Mouse (Mus musculus) bone marrow, adult 2 months (tissue): ENCODE data around the gene Mapk13. TPM values are rescaled to one million over a fixed set of nuclear protein-coding genes. Genes with fewer than 3 reads are reported as not detected.
A peak's percentile ranks its signal among the peaks of the same experiment; 100 is the strongest.
"Not testable (repeated sequence)": the region's sequence is repeated elsewhere in the genome, so short reads cannot be mapped to it uniquely, and the experiment has no call there.

Experiments
- H3K27ac ChIP-seq: fragments of 200-500 bp; 2 replicates; pipeline ENCODE4 v1.5.1; 2012; ENCODE audit warnings: low read depth, mild to moderate bottlenecking, control low read depth, inconsistent platforms, low read length; ENCODE audit not compliant: control insufficient read depth, poor library complexity, insufficient read depth
- H3K4me1 ChIP-seq: fragments of 200-500 bp; 2 replicates; pipeline ENCODE4 v1.6.1; 2011; ENCODE audit warnings: low read length; ENCODE audit not compliant: control insufficient read depth, insufficient read depth
- H3K4me3 ChIP-seq: fragments of 200-500 bp; replicated peaks from 2 replicates; pipeline ENCODE3; 2011; ENCODE audit warnings: mild to moderate bottlenecking, low read depth, low read length, control low read depth; ENCODE audit not compliant: control insufficient read depth
- CTCF ChIP-seq: fragments of 200-500 bp; IDR thresholded peaks from 2 replicates; pipeline ENCODE4 v1.5.1; 2011; ENCODE audit warnings: low read length, control low read depth; ENCODE audit not compliant: control insufficient read depth, insufficient read depth
- POLR2A ChIP-seq: fragments of 200-500 bp; IDR thresholded peaks from 2 replicates; pipeline ENCODE4 v1.6.1; 2011; ENCODE audit warnings: low read depth, mild to moderate bottlenecking, control low read depth, low read length, borderline replicate concordance; ENCODE audit not compliant: control insufficient read depth
- WGBS: fragments of 180-500 bp; shearing (Covaris S2); methylation state at CpG from one replicate; pipeline ENCODE4 v1.1.7; 2018; 5-methylcytosine and 5-hydroxymethylcytosine counted together
- polyA plus RNA-seq: library from polyadenylated mRNA; stranded (reverse); fragments of >200 nt; gene quantifications from 2 replicates; pipeline ENCODE4 v1.2.4, GENCODE M21; 2011; ENCODE audit warnings: low replicate concordance; ENCODE audit not compliant: missing spikeins, insufficient read depth, insufficient read length

The Mapk13 gene
- polyA plus RNA-seq, 1 experiment = 70.0 TPM

- Histone ChIP-seq H3K4me3 (no peak overlapping the region), H3K27ac (no peak overlapping the region), H3K4me1 (peaks cover 5% of the 10 kb centered on the region)
- 88% methylated on average over 10 of the region's 10 CpGs for WGBS
- TF ChIP-seq CTCF (no peak), POLR2A (no peak)
Measured at GRCm38 (mm10) chr17:28812345-28812744, 43.2 kb downstream of the Mapk13 start.

DNA sequence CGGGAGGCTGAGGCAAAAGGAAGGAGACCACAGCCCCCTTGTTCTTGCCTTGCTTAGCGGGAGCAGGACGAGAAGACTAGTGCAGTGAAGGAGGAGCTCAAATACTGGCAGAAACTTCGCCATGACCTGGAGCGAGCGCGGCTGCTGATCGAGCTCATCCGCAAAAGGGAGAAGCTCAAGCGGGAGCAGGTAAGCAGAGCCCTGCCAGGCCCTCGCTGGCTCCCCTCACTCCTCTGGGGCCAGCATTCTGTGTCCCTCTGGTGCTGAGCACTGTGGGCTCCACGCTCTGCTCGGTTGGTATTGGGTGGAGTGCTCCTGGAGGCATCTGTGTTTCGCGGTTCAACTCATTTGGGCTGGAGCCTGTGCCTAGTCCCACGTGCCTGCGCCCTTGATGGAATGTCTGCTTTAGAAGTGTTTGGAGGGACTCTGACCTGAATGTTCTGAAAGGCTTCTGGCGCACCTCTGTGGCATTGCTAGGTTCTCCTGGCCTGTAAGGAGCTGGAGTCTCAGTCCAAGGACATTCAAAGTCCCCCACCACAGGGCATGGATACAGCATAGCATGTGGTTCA is 45.5 kb downstream of the Mapk13 start:
- Histone ChIP-seq H3K4me3 (no peak overlapping the region), H3K4me1 (no peaks in the 10 kb centered on the region; the same call in 1 of the 2 replicates), H3K27ac (no peak overlapping the region)
- no peak for TF ChIP-seq POLR2A
- no peak for TF ChIP-seq CTCF
- 92% methylated on average over 18 of the region's 18 CpGs for WGBS

GRCm38 (mm10) chr17:28815384-28816004 is 46.4 kb downstream of the Mapk13 start:
- TF ChIP-seq POLR2A (no peak), CTCF (no peak)
- Histone ChIP-seq H3K4me1 (no peaks in the 10 kb centered on the region), H3K4me3 (no peak overlapping the region), H3K27ac (no peak overlapping the region)
- 78% methylated on average over 10 of the region's 10 CpGs for WGBS

DNA sequence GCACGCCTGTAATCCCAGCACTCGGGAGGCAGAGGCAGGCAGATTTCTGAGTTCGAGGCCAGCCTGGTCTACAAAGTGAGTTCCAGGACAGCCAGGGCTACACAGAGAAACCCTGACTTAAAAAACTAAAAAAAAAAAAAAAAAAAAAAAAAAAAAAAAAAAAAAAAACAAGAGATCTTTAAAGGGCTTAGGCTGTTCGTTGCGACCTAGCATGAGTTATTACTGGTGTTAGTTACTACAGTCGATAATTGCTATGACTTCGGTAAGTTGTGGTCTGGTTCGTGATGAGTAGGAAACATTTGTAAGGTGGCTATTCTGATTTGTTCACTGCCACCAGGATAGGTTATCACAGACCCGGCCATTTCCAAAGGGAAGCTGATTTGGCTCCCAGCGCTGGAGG is 47.2 kb downstream of the Mapk13 start:
- H3K4me1 ChIP-seq, H3K27ac ChIP-seq, H3K4me3 ChIP-seq: not testable (repeated sequence)
- 91% methylated on average over 10 of the region's 10 CpGs for WGBS

DNA sequence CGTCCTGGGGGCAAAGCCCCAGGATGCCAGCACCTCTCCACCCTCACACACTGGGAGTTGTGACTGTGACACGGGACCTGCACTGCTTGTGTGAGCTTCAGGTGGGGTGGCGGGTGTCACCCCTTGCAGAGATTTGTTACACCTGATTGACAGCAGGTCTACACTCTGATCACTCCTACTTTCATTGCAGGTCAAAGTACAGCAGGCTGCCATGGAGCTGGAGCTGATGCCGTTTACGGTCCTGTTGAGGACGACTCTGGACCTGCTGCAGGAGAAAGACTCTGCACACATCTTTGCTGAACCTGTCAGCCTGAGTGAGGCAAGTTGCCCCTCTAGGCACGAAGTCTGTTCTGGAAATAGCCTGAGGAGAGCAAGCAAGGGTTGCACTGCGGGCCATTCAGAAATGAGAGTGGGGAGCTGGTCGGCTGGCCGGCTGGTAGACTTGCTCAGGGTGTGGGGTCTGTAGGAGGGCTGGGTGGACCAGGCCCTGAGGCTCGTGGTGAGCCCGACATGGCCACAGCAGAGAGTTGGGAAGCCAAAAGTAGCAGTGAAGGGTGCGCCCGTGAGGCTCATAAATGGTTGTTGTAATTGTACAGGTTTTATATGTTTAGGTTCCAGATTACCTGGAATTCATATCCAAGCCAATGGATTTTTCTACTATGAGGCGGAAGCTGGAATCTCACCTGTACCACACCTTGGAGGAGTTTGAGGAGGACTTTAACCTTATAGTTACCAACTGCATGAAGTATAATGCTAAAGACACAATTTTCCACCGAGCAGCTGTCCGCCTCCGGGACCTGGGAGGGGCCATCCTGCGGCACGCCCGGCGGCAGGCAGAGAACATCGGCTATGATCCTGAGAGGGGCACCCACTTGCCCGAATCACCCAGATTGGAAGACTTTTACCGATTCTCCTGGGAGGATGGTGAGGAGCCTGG is 48.0 kb downstream of the Mapk13 start:
- no peaks in the 10 kb centered on the region for H3K4me1 ChIP-seq
- WGBS = 95% methylated on average over 25 of the region's 25 CpGs
- no peak for TF ChIP-seq CTCF
- no peak for TF ChIP-seq POLR2A

DNA sequence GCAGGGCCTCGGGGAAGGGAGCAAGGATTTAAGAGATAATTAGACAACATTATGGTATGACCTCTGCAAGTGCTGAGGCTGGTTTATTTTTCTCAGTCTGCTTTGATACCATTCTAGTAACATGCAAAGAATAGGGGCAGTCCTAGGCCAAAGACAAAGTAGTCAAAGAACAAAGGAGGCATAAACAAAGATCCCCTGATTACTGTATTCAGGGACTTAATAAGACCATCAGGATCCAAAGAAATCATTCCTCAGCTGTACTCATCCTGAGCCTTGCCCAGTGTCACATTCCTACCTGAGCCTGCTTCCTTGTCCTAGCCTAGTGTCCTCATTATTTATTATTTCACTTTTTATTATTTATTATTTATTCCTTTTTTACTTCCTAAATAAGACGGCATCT is 51.1 kb downstream of the Mapk13 start:
- Histone ChIP-seq H3K4me3 (no peak overlapping the region), H3K4me1 (peaks cover 3% of the 10 kb centered on the region; the same call in 1 of the 2 replicates), H3K27ac (no peak overlapping the region)
- WGBS = 91% methylated on average over 2 of the region's 2 CpGs
- TF ChIP-seq POLR2A (no peak), CTCF (no peak)

More for the DNA sequence above, 48.0 kb downstream of the Mapk13 start:
- Histone ChIP-seq H3K27ac (no peak overlapping the region), H3K4me3 (no peak overlapping the region)

- WGBS = 71% methylated on average over 13 of the region's 13 CpGs
- TF ChIP-seq CTCF (no peak), POLR2A (peak; percentile 86)
- H3K27ac ChIP-seq = peak overlapping the region; percentile 92
- H3K4me1 ChIP-seq = peaks cover 5% of the 10 kb centered on the region; the same call in 1 of the 2 replicates
- H3K4me3 ChIP-seq = peak overlapping the region; percentile 68
Measured at GRCm38 (mm10) chr17:28823004-28823745, 54.1 kb downstream of the Mapk13 start.

DNA sequence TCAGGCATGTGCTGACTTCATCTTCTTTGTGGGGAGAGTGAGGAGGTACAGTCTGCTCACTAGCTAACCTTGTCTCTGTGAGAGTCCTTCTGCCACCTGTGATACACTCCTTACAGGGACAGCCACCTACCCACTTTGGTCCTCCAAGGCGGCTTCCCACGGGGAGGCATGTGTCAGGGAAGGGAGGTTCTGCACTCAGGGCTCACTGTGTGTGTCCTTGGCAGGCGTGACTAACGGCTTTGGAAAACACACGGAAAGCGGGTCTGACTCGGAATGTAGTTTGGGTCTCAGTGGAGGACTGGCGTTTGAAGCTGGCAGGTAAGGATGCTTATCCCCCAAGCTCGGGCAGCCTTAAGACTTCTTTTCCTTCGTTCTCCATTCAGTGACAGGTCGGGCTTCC is 54.7 kb downstream of the Mapk13 start:
- TF ChIP-seq CTCF = no peak
- TF ChIP-seq POLR2A = no peak
- H3K27ac ChIP-seq = peak overlapping the region; percentile 91
- peaks cover 6% of the 10 kb centered on the region; the same call in 1 of the 2 replicates for H3K4me1 ChIP-seq
- WGBS = 85% methylated on average over 11 of the region's 11 CpGs
- H3K4me3 ChIP-seq = peak overlapping the region; percentile 68
